Mouse (Mus musculus): Measurements from ENCODE around the gene Trim24.

GRCm38 (mm10) chr6:38007459-38007858, 136.8 kb downstream of the Trim24 start:
- TF ChIP-seq CTCF (IDR thresholded peaks at IDR 0.05 in 2 of 3, conservative IDR thresholded peaks at IDR 0.05 in 1 of 3; ENCODE audit: control insufficient read depth in 1 of 3, insufficient read depth in 1 of 3, low read depth in 2 of 3, low read length in 3 of 3, poor library complexity in 1 of 3, severe bottlenecking in 1 of 3) (peak; percentile 50 to 62 (median 60)), ZMIZ1 (IDR thresholded peaks at IDR 0.05; ENCODE audit: low read depth, low read length) (no peak), E2F4 (IDR thresholded peaks at IDR 0.05; ENCODE audit: borderline replicate concordance, low read depth, low read length) (no peak), RAD21 (IDR thresholded peaks at IDR 0.05; ENCODE audit: low read depth, low read length) (peak; percentile 50), MAX (IDR thresholded peaks at IDR 0.05; ENCODE audit: low read length) (no peak), CHD1 (IDR thresholded peaks at IDR 0.05; ENCODE audit: low read depth, low read length) (no peak), POLR2AphosphoS5 (IDR thresholded peaks at IDR 0.05; ENCODE audit: borderline replicate concordance, low read depth, low read length) (no peak), POLR2A (IDR thresholded peaks at IDR 0.05; ENCODE audit: control insufficient read depth in 1 of 2, insufficient read depth in 1 of 2, low read depth in 1 of 2, low read length in 2 of 2, poor library complexity in 1 of 2) (no peak)

All from MEL (cell line).